Mouse (Mus musculus): Measurements from ENCODE around the gene Hgfac. TPM values are rescaled to one million over a fixed set of nuclear protein-coding genes. Genes with fewer than 3 reads are reported as not detected.

Hgfac gene
- polyA plus RNA-seq, 1 experiment from 2014 or later, result 1.4 TPM

DNA sequence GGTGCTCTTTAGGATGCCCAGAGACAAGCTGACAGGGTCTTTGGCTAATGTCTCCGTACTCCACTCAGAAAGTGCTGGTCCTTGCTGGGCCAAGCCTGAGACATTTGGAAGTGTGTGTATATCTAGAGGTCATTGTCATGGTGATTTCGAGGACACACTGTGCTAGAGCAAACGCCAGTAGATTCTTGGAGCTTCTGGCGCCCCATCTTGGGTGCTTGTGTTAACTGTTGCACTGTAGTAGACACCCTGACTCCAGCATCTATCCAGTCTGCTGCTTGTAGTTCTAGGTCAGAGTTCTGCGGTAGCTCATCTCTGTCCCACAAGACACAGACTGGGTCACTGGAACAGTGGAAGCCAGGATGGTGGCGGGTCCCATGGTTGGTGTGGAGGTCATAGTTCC lies 30.5 kb downstream of the Hgfac start:
- no peaks in the 10 kb centered on the region for H3K4me1 ChIP-seq
- no peak for ATAC-seq (ENCODE audit: insufficient number of reproducible peaks, insufficient read depth, low FRiP score, low TSS enrichment, low read depth)
- no peaks in the 10 kb centered on the region for H3K36me3 ChIP-seq
- H3K9me3 ChIP-seq, result no peaks in the 10 kb centered on the region
- H3K9ac ChIP-seq, result no peak overlapping the region
- no peak overlapping the region for H3K4me2 ChIP-seq
- H3K27me3 ChIP-seq, result no peaks in the 10 kb centered on the region
- no peak overlapping the region for H3K4me3 ChIP-seq
- WGBS, result 94% methylated on average over 6 of the region's 6 CpGs
- H3K27ac ChIP-seq, result no peak overlapping the region

DNA sequence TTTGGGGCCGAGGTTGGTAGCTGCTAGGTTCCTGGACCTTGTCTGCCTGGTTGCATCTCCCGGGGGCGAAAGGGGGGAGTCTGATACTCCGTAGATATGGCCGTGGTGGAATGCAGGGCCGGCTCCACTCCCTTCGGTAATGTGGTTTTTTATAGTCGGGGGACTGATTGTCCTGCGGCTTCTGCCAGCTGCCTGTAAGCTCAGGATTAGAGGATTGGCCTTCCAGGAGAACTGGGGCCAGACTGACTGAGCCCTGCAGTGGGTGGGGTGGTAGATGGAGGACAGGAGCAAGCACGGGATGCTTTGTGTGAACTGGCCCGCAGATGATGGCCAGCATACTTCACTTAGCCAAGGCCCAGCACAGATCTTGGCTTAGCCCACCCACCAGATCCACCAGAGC lies 31.9 kb downstream of the Hgfac start:
- H3K4me2 ChIP-seq, result no peak overlapping the region
- no peak for ATAC-seq (ENCODE audit: insufficient number of reproducible peaks, insufficient read depth, low FRiP score, low TSS enrichment, low read depth)
- H3K36me3 ChIP-seq, result no peaks in the 10 kb centered on the region
- no peak overlapping the region for H3K27ac ChIP-seq
- no peaks in the 10 kb centered on the region for H3K4me1 ChIP-seq
- H3K27me3 ChIP-seq, result peaks cover 4% of the 10 kb centered on the region
- WGBS, result 77% methylated on average over 11 of the region's 11 CpGs
- H3K4me3 ChIP-seq, result no peak overlapping the region
- no peaks in the 10 kb centered on the region for H3K9me3 ChIP-seq
- H3K9ac ChIP-seq, result no peak overlapping the region

DNA sequence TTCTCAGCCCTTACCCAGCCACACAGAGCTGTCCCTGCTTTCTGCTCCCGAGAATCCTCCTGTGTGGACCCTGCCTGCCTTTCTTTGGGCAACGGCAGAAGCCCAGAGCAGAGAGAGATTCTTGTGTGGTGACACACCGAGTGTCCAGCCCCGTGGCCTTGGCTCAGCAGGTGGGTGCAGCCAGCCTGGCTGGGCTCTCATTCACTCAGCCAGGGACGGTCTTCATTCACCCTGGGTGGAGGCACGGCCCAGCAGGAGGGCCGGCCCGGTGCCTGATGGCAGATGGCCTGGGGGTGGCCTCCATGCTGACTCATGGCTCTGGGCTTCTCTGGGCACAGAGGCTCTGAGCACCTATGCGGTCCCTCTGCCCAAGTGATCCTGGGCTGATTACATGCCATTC lies 32.7 kb downstream of the Hgfac start:
- Histone ChIP-seq H3K36me3 (no peaks in the 10 kb centered on the region), H3K4me3 (no peak overlapping the region), H3K9me3 (no peaks in the 10 kb centered on the region), H3K9ac (no peak overlapping the region), H3K4me1 (0 out of 2 replicates have a peak, but pooled peaks cover under 1% of the 10 kb centered on the region), H3K27ac (no peak overlapping the region), H3K4me2 (no peak overlapping the region), H3K27me3 (peaks cover 11% of the 10 kb centered on the region)
- WGBS, result 78% methylated on average over 9 of the region's 9 CpGs
- ATAC-seq (ENCODE audit: insufficient number of reproducible peaks, insufficient read depth, low FRiP score, low TSS enrichment, low read depth), result no peak

DNA sequence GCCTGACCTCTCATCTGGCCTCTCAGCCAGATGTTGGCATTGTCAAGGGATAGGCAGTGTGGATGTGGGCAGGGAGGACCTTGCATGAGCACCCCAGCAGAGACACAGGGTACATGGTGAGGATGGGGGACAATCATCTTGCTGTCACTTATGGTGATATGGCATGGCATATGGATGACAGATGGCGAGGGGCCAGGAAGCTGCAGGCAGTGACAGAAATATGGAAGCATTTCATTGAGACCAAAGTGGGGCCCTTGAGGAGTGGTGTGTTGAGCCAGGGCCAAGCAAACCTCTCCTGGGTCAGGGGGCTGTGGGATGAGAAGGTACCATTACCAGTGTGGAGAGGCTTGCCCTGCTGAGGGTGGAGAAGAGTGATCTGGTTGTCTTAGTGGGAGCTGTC lies 35.1 kb downstream of the Hgfac start:
- no peak for ATAC-seq (ENCODE audit: insufficient number of reproducible peaks, insufficient read depth, low FRiP score, low TSS enrichment, low read depth)
- no peak overlapping the region for H3K9ac ChIP-seq
- peaks cover 28% of the 10 kb centered on the region for H3K27me3 ChIP-seq
- H3K4me3 ChIP-seq, result no peak overlapping the region
- 96% methylated on average over 1 of the region's 1 CpGs for WGBS
- H3K4me2 ChIP-seq, result no peak overlapping the region
- no peaks in the 10 kb centered on the region for H3K9me3 ChIP-seq
- no peaks in the 10 kb centered on the region for H3K36me3 ChIP-seq
- peaks cover 9% of the 10 kb centered on the region for H3K4me1 ChIP-seq
- H3K27ac ChIP-seq, result no peak overlapping the region

DNA sequence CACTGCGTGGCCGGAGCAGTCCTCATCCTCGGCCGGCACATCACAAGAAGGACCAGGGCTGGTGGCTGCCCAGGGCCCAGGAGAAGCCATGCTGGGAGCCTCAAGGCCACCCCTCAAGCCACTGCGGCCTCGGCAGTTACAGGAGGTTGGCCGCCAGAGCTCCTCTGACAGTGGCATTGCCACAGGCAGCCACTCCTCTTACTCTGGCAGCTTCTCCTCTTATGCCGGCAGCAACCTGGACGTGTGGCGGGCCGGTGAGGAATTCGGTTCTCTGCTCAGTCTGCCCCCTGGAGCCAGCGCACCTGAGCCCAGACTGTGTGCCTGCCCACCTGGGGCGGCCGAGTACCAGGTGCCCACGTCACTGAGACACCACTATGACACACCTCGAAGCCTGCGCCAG lies 37.8 kb downstream of the Hgfac start:
- no peak for ATAC-seq (ENCODE audit: insufficient number of reproducible peaks, insufficient read depth, low FRiP score, low TSS enrichment, low read depth)
- peaks cover 28% of the 10 kb centered on the region for H3K27me3 ChIP-seq
- H3K27ac ChIP-seq, result no peak overlapping the region
- H3K4me1 ChIP-seq, result peaks cover 9% of the 10 kb centered on the region
- no peaks in the 10 kb centered on the region for H3K36me3 ChIP-seq
- peak overlapping the region; percentile 1; the same call in 1 of the 2 replicates for H3K4me2 ChIP-seq
- no peak overlapping the region for H3K4me3 ChIP-seq
- WGBS, result 28% methylated on average over 18 of the region's 18 CpGs
- H3K9ac ChIP-seq, result peak overlapping the region; percentile 32; the same call in 1 of the 2 replicates
- H3K9me3 ChIP-seq, result no peaks in the 10 kb centered on the region

DNA sequence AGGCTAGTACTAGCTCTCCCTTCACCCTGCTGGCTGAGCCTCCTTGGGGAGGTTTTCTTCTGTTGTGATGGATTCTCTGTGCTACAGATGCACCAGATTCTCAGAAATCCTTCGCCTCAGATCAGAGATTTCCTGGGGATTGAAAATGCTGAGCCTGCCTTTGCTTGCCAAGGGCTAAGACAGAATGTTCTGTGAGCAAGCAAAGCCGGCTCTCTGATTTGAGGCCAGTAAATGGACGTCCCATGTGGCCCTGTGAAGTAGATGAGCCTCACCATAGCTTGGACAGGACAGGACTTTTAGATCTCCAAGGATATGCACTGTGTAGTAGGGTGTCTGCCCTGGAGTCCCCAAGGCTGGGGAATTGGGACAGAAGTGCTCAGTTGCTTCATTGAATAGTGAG lies 43.6 kb downstream of the Hgfac start:
- Histone ChIP-seq H3K4me1 (no peaks in the 10 kb centered on the region; the same call in 1 of the 2 replicates), H3K9me3 (no peaks in the 10 kb centered on the region), H3K27ac (no peak overlapping the region), H3K4me2 (no peak overlapping the region), H3K4me3 (no peak overlapping the region), H3K9ac (no peak overlapping the region), H3K36me3 (no peaks in the 10 kb centered on the region), H3K27me3 (peaks cover 7% of the 10 kb centered on the region)
- WGBS, result 67% methylated on average over 3 of the region's 3 CpGs
- ATAC-seq (ENCODE audit: insufficient number of reproducible peaks, insufficient read depth, low FRiP score, low TSS enrichment, low read depth), result no peak

DNA sequence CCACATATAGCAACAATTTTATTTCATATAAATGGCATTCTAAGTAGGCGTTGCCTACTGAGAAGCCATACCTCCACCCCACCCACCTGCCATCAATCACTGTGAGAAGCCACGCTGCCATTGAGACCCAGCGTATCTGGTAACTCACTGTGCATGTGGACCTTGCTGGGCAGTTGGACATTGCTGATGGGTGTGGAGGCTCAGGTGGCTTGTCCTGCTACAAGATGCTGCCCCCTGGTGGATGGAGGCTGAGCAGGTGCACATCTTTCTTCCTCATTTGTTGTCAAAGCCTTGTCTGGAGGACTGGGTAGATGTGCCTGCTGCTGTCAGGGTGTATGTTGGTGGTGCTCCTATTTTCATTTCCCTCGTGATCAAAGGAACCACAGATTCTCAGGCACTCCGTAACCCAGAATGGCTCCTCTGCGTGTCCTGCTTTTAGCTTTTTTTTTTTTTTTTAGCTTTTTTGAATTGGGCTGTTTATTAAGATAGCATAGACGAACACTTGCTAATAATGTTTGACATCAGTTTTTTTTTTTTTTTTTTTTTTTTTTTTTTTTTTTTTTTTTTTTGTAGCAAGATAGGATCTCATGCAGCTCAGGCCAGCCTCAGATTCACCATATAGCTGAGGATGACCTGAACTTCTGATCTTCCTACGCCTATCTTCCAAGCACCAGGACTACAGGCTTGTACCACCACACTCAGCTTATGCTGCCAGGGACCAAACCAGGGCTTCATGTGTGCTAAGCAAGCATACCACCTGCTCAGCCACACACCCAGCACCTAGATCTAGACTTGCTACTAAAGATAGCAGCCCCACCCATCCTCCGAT lies 47.7 kb downstream of the Hgfac start:
- H3K36me3 ChIP-seq, result peaks cover 30% of the 10 kb centered on the region
- no peak for ATAC-seq (ENCODE audit: insufficient number of reproducible peaks, insufficient read depth, low FRiP score, low TSS enrichment, low read depth)
- no peak overlapping the region for H3K4me2 ChIP-seq
- 66% methylated on average over 9 of the region's 9 CpGs for WGBS
- no peak overlapping the region for H3K9ac ChIP-seq
- H3K4me3 ChIP-seq, result no peak overlapping the region
- no peaks in the 10 kb centered on the region for H3K9me3 ChIP-seq
- H3K27ac ChIP-seq, result no peak overlapping the region
- no peaks in the 10 kb centered on the region for H3K27me3 ChIP-seq
- H3K4me1 ChIP-seq, result no peaks in the 10 kb centered on the region

DNA sequence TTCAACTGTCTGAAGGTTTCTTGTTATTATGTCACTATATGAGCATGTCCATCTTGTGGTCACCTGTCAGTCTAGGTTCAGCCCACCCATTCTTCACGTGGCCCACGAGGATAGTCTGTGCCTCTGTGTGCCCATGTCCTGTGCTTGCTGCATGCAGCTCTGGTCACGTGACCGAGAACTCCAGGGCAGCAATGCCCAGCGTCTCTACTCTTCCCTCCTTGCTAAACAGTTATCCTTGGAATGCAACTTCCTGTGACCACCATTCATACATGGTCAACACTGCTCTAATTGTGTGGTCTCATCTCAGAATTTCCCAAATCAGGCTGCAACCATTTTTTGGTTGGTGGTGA lies 48.3 kb downstream of the Hgfac start:
- H3K4me2 ChIP-seq, result no peak overlapping the region
- H3K27me3 ChIP-seq, result no peaks in the 10 kb centered on the region
- no peaks in the 10 kb centered on the region for H3K9me3 ChIP-seq
- no peak for ATAC-seq (ENCODE audit: insufficient number of reproducible peaks, insufficient read depth, low FRiP score, low TSS enrichment, low read depth)
- H3K4me3 ChIP-seq, result no peak overlapping the region
- no peaks in the 10 kb centered on the region for H3K4me1 ChIP-seq
- H3K9ac ChIP-seq, result no peak overlapping the region
- WGBS, result 75% methylated on average over 5 of the region's 5 CpGs
- H3K36me3 ChIP-seq, result peaks cover 35% of the 10 kb centered on the region
- H3K27ac ChIP-seq, result no peak overlapping the region

DNA sequence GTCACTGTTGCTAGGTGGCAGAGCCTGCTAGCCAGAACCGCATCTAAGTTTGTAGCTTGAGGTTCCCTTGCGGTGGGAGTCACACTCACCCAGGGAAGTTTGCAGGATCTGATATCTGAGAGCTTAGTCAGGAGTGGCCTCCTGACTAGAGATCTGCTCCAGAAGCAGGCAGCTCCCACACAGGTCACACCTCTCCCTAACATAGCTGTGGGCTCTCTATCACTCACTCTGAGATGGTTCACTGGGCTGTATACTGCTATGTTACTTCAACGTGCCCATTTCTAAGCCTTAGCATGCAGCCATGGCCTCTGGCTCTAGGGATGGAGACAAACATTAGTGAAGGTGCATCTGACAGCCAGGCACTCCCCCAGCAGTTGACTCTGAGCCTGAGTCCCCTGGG lies 50.3 kb downstream of the Hgfac start:
- H3K4me3 ChIP-seq, result no peak overlapping the region
- no peak overlapping the region for H3K27ac ChIP-seq
- H3K9ac ChIP-seq, result no peak overlapping the region
- peaks cover 55% of the 10 kb centered on the region for H3K36me3 ChIP-seq
- H3K9me3 ChIP-seq, result no peaks in the 10 kb centered on the region
- no peak for ATAC-seq (ENCODE audit: insufficient number of reproducible peaks, insufficient read depth, low FRiP score, low TSS enrichment, low read depth)
- H3K4me2 ChIP-seq, result no peak overlapping the region
- H3K4me1 ChIP-seq, result no peaks in the 10 kb centered on the region
- H3K27me3 ChIP-seq, result no peaks in the 10 kb centered on the region
- 81% methylated on average over 3 of the region's 3 CpGs for WGBS

Small RNA genes lying within 50 kb of the gene (microRNA-seq; reads per million reads assigned to microRNA genes)
- gene Mir3097, result 4.8 reads per million, percentile 18 among the genes with 10 or more reads in this experiment

Other genes with a start within 250 kb of the Hgfac start
- gene Msantd1, start 133.5 kb upstream of the Hgfac start, polyA plus RNA-seq (2015; fragmentation: Nextera tagmentation; extraction: Ambion mirVana), result 0.48 and 0.60 TPM in 2 replicates
- gene Rgs12, start 92.1 kb upstream of the Hgfac start, polyA plus RNA-seq (2015; fragmentation: Nextera tagmentation; extraction: Ambion mirVana), result 48.9 and 50.7 TPM in 2 replicates
- gene Dok7, start 15.3 kb downstream of the Hgfac start, polyA plus RNA-seq (2015; fragmentation: Nextera tagmentation; extraction: Ambion mirVana), result 1.1 and 1.7 TPM in 2 replicates
- gene Lrpap1, start 64.3 kb downstream of the Hgfac start, polyA plus RNA-seq (2015; fragmentation: Nextera tagmentation; extraction: Ambion mirVana), result 109 and 145 TPM in 2 replicates
- 0.17 and 0.19 TPM in 2 replicates for gene Adra2c, start 236.8 kb downstream of the Hgfac start, polyA plus RNA-seq (2015; fragmentation: Nextera tagmentation; extraction: Ambion mirVana)

Data from embryonic facial prominence, embryonic 13.5 days (tissue).